10 mouse cellular contexts compared by ENCODE assay signal in genomic region chr4:152136112-152136875, GRCm38 (mm10). TPM values are rescaled to one million over a fixed set of nuclear protein-coding genes. Genes with fewer than 3 reads are reported as not detected.
DNase-seq lines count a peak whose midpoint lies in the region; ATAC-seq and TF ChIP-seq lines count a peak whose summit lies in the region.
"Had no signal": no experiment of that assay in that cellular context is flagged by ENCODE, and none has a peak within 500 bp of the region (broad histone marks: within the 10 kb centered on the region; RNA-seq: fewer than 3 reads in every experiment).

No protein-coding gene starts in this region.

- no peak overlapping the region for H3K4me3 ChIP-seq in forebrain, postnatal 0 days (ENCODE audit: low read depth, low read length)
- no peak overlapping the region for H3K4me3 ChIP-seq in forebrain, embryonic 13.5 days
- no peak overlapping the region for H3K4me3 ChIP-seq in lung, embryonic 14.5 days (ENCODE audit: low read depth, low read length)
- H3K4me3 ChIP-seq in G1E (ENCODE audit: low read depth, low read length) = no peak overlapping the region
- H3K4me3 ChIP-seq: hindbrain, embryonic 15.5 days had no signal

- no peak for DNase-seq in forebrain, postnatal 0 days
- DNase-seq in lung, embryonic 14.5 days = peak; percentile 37
- DNase-seq in lung, adult 18-20 months = no peak
- no peak for DNase-seq in G1E (ENCODE audit: low spot score)
- no peak for DNase-seq in right cerebral cortex, postnatal 10 days (ENCODE audit: low spot score in 2 of 2)
- no peak for DNase-seq in layer of hippocampus, postnatal 14 days (ENCODE audit: low spot score in 2 of 2)
- DNase-seq: midbrain, embryonic 14.5 days had no signal

- H3K27me3 ChIP-seq in forebrain, postnatal 0 days (ENCODE audit: insufficient read depth, low read length) = peaks cover 30% of the 10 kb centered on the region
- H3K27me3 ChIP-seq in forebrain, embryonic 13.5 days = peaks cover 84% of the 10 kb centered on the region
- H3K27me3 ChIP-seq in lung, embryonic 14.5 days (ENCODE audit: insufficient read depth, low read length) = peaks cover 36% of the 10 kb centered on the region
- peaks cover 20% of the 10 kb centered on the region; the same call in 1 of the 2 replicates for H3K27me3 ChIP-seq in G1E (ENCODE audit: insufficient read depth, low read length)

- no peaks in the 10 kb centered on the region for H3K9me3 ChIP-seq in forebrain, postnatal 0 days (ENCODE audit: low read length)
- no peaks in the 10 kb centered on the region for H3K9me3 ChIP-seq in forebrain, embryonic 13.5 days (replicated peaks)
- H3K9me3 ChIP-seq in lung, embryonic 14.5 days (ENCODE audit: low read depth, low read length) = no peaks in the 10 kb centered on the region
- peaks cover 11% of the 10 kb centered on the region for H3K9me3 ChIP-seq in G1E (replicated peaks)
- H3K9me3 ChIP-seq: hindbrain, embryonic 15.5 days had no signal

- no peak for ATAC-seq in forebrain, postnatal 0 days
- ATAC-seq in forebrain, embryonic 13.5 days = no peak
- ATAC-seq in lung, embryonic 14.5 days (ENCODE audit: insufficient read depth) = no peak
- no peak for ATAC-seq in G1E (ENCODE audit: extremely low read depth, insufficient number of reproducible peaks, low FRiP score, poor library complexity, severe bottlenecking)
- ATAC-seq in megakaryocyte progenitor cell, adult 5-6 weeks (replicated peaks; ENCODE audit: poor library complexity) = peak; percentile 25; the same call in 1 of the 2 replicates

- no peaks in the 10 kb centered on the region for H3K36me3 ChIP-seq in forebrain, postnatal 0 days (ENCODE audit: insufficient read depth)
- H3K36me3 ChIP-seq in forebrain, embryonic 13.5 days (ENCODE audit: poor library complexity, severe bottlenecking) = no peaks in the 10 kb centered on the region
- no peaks in the 10 kb centered on the region for H3K36me3 ChIP-seq in lung, embryonic 14.5 days (ENCODE audit: insufficient read depth)
- peaks cover 31% of the 10 kb centered on the region for H3K36me3 ChIP-seq in G1E (replicated peaks)
- H3K36me3 ChIP-seq: hindbrain, embryonic 15.5 days had no signal

- no peak overlapping the region for H3K4me2 ChIP-seq in forebrain, postnatal 0 days (ENCODE audit: low read depth)
- no peak overlapping the region for H3K4me2 ChIP-seq in forebrain, embryonic 13.5 days
- no peak overlapping the region for H3K4me2 ChIP-seq in lung, embryonic 14.5 days
- H3K4me2 ChIP-seq: hindbrain, embryonic 15.5 days had no signal

- H3K27ac ChIP-seq in forebrain, postnatal 0 days (ENCODE audit: low read depth, low read length) = no peak overlapping the region
- H3K27ac ChIP-seq in forebrain, embryonic 13.5 days = no peak overlapping the region
- no peak overlapping the region for H3K27ac ChIP-seq in lung, embryonic 14.5 days (ENCODE audit: low read depth)
- H3K27ac ChIP-seq: hindbrain, embryonic 15.5 days had no signal

- H3K9ac ChIP-seq in forebrain, postnatal 0 days = no peak overlapping the region
- no peak overlapping the region for H3K9ac ChIP-seq in forebrain, embryonic 13.5 days
- no peak overlapping the region for H3K9ac ChIP-seq in lung, embryonic 14.5 days
- H3K9ac ChIP-seq: hindbrain, embryonic 15.5 days had no signal

- TF ChIP-seq CTCF in forebrain, postnatal 0 days (IDR thresholded peaks at IDR 0.05; ENCODE audit: low read depth) = peak; percentile 62
- peak; percentile 61 for TF ChIP-seq CTCF in lung, embryonic 14.5 days (IDR thresholded peaks at IDR 0.05; ENCODE audit: low read depth)
- peak; percentile 40 for TF ChIP-seq CTCF in G1E (IDR thresholded peaks at IDR 0.05; ENCODE audit: low read depth, low read length)

- WGBS in forebrain, postnatal 0 days = 21% methylated on average over 6 of the region's 6 CpGs
- WGBS in forebrain, embryonic 13.5 days = 30% methylated on average over 6 of the region's 6 CpGs
- WGBS in lung, embryonic 14.5 days = 33% methylated on average over 6 of the region's 6 CpGs

- H3K4me1 ChIP-seq in forebrain, postnatal 0 days (ENCODE audit: insufficient read depth) = peaks cover 8% of the 10 kb centered on the region
- peaks cover 26% of the 10 kb centered on the region for H3K4me1 ChIP-seq in forebrain, embryonic 13.5 days
- no peaks in the 10 kb centered on the region for H3K4me1 ChIP-seq in lung, embryonic 14.5 days (ENCODE audit: insufficient read depth)
- peaks cover 34% of the 10 kb centered on the region for H3K4me1 ChIP-seq in G1E (ENCODE audit: insufficient read depth, low read depth, low read length)

RNA-seq across cellular contexts. Expression of gene Espn, which starts 15.9 kb away (rescaled TPM):
- 0.08 and 0.71 TPM in 2 replicates for total RNA-seq in forebrain, postnatal 0 days (2014; rRNA removed)
- 0.50 and 0.69 TPM in 2 replicates for polyA plus RNA-seq in forebrain, postnatal 0 days (2015; fragmentation: Nextera tagmentation; extraction: Ambion mirVana)
- 0.10 and 0.13 TPM in 2 replicates for polyA plus RNA-seq in forebrain, embryonic 13.5 days (2015; fragmentation: Nextera tagmentation; extraction: Ambion mirVana)
- polyA plus RNA-seq in lung, embryonic 14.5 days (2014; fragmentation: Nextera tagmentation; extraction: Ambion mirVana) = 11.5 and 11.6 TPM in 2 replicates
- 9.3 and 16.4 TPM in 2 replicates for total RNA-seq in G1E (2014; fragmentation: Nextera tagmentation)
- total RNA-seq in G1E (2017) = 4.2 and 4.3 TPM in 2 replicates
- 48.0 and 61.7 TPM in 2 replicates for polyA plus RNA-seq in G1E (2012)
- 1.1 and 1.3 TPM in 2 replicates for total RNA-seq in megakaryocyte progenitor cell, adult 5-6 weeks (2015)
- 0.91 TPM in 1 of 2 replicates, not detected in the other for total RNA-seq in megakaryocyte progenitor cell, adult 5-6 weeks (2017)
- under 1 TPM; 0.57 to 0.94 TPM for total RNA-seq in layer of hippocampus, postnatal 14 days (2021)
- polyA plus RNA-seq: midbrain, embryonic 14.5 days had no signal

RNA-seq across cellular contexts. Expression of gene Tnfrsf25, which starts 20.6 kb away (rescaled TPM):
- 1.4 TPM in 1 of 2 replicates, not detected in the other for total RNA-seq in forebrain, postnatal 0 days (2014; rRNA removed)
- polyA plus RNA-seq in forebrain, postnatal 0 days (2015; fragmentation: Nextera tagmentation; extraction: Ambion mirVana) = 0.19 and 0.30 TPM in 2 replicates
- 0.38 and 0.88 TPM in 2 replicates for polyA plus RNA-seq in forebrain, embryonic 13.5 days (2015; fragmentation: Nextera tagmentation; extraction: Ambion mirVana)
- 0.75 and 0.77 TPM in 2 replicates for polyA plus RNA-seq in lung, embryonic 14.5 days (2014; fragmentation: Nextera tagmentation; extraction: Ambion mirVana)
- total RNA-seq in G1E (2014; fragmentation: Nextera tagmentation) (not detected in 2 replicates), G1E (2017) (0.29 TPM in 1 of 2 replicates, not detected in the other)
- not detected in 2 replicates for polyA plus RNA-seq in G1E (2012)
- 1.5 TPM in 1 of 2 replicates, not detected in the other for total RNA-seq in megakaryocyte progenitor cell, adult 5-6 weeks (2015)
- 0.10 TPM in 1 of 2 replicates, not detected in the other for total RNA-seq in megakaryocyte progenitor cell, adult 5-6 weeks (2017)
- total RNA-seq in layer of hippocampus, postnatal 14 days (2021) = 10 to 100 TPM; 17.7 to 25.6 TPM

RNA-seq across cellular contexts. Expression of gene Hes2, which starts 22.4 kb away (rescaled TPM):
- total RNA-seq in forebrain, postnatal 0 days (2014; rRNA removed) = not detected in 2 replicates
- not detected in 2 replicates for polyA plus RNA-seq in forebrain, postnatal 0 days (2015; fragmentation: Nextera tagmentation; extraction: Ambion mirVana)
- polyA plus RNA-seq in forebrain, embryonic 13.5 days (2015; fragmentation: Nextera tagmentation; extraction: Ambion mirVana) = not detected in 2 replicates
- 0.18 TPM in 1 of 2 replicates, not detected in the other for polyA plus RNA-seq in lung, embryonic 14.5 days (2014; fragmentation: Nextera tagmentation; extraction: Ambion mirVana)
- not detected in 2 replicates for total RNA-seq in G1E (2014; fragmentation: Nextera tagmentation)
- 0.33 and 0.46 TPM in 2 replicates for total RNA-seq in G1E (2017)
- polyA plus RNA-seq in G1E (2012) = 0.04 and 0.18 TPM in 2 replicates
- not detected in 2 replicates for total RNA-seq in megakaryocyte progenitor cell, adult 5-6 weeks (2015)
- total RNA-seq in megakaryocyte progenitor cell, adult 5-6 weeks (2017) = not detected in 2 replicates
- total RNA-seq in layer of hippocampus, postnatal 14 days (2021) = not detected
- polyA plus RNA-seq: hindbrain, embryonic 15.5 days; midbrain, embryonic 14.5 days had no signal

RNA-seq across cellular contexts. Expression of gene Acot7, which starts 41.6 kb away (rescaled TPM):
- 191 and 193 TPM in 2 replicates for total RNA-seq in forebrain, postnatal 0 days (2014; rRNA removed)
- 411 and 466 TPM in 2 replicates for polyA plus RNA-seq in forebrain, postnatal 0 days (2015; fragmentation: Nextera tagmentation; extraction: Ambion mirVana)
- 126 and 135 TPM in 2 replicates for polyA plus RNA-seq in forebrain, embryonic 13.5 days (2015; fragmentation: Nextera tagmentation; extraction: Ambion mirVana)
- 50.3 and 55.8 TPM in 2 replicates for polyA plus RNA-seq in lung, embryonic 14.5 days (2014; fragmentation: Nextera tagmentation; extraction: Ambion mirVana)
- total RNA-seq in G1E (2014; fragmentation: Nextera tagmentation) = 17.1 and 22.1 TPM in 2 replicates
- 17.6 and 18.6 TPM in 2 replicates for total RNA-seq in G1E (2017)
- 46.2 and 51.1 TPM in 2 replicates for polyA plus RNA-seq in G1E (2012)
- total RNA-seq in megakaryocyte progenitor cell, adult 5-6 weeks (2015) = 75.9 and 76.7 TPM in 2 replicates
- total RNA-seq in megakaryocyte progenitor cell, adult 5-6 weeks (2017) = 72.6 and 79.3 TPM in 2 replicates
- total RNA-seq in layer of hippocampus, postnatal 14 days (2021) = 100 to 1,000 TPM; 352 to 388 TPM
